Mouse (Mus musculus) G1E (cell line): ENCODE results near the gene Tmem198. TPM values are rescaled to one million over a fixed set of nuclear protein-coding genes. Genes with fewer than 3 reads are reported as not detected.

ENCODE experiments used
- ATAC-seq: 2 replicates; pipeline ENCODE4 v1.8.0; 2016; ENCODE audit warnings: mild to moderate bottlenecking; ENCODE audit not compliant: insufficient number of reproducible peaks, poor library complexity, low FRiP score, severe bottlenecking; ENCODE audit errors: extremely low read depth
- DNase-seq: peaks from one replicate; pipeline ENCODE4 v3.0.0; 2012; ENCODE audit warnings: low spot score
- H3K27me3 ChIP-seq: 2 replicates; pipeline ENCODE4 v1.6.1; 2012; ENCODE audit warnings: mild to moderate bottlenecking, low read length, inconsistent platforms; ENCODE audit not compliant: insufficient read depth
- H3K36me3 ChIP-seq: replicated peaks from 2 replicates; pipeline ENCODE3; 2012; ENCODE audit warnings: mild to moderate bottlenecking, inconsistent platforms
- H3K4me1 ChIP-seq: 2 replicates; pipeline ENCODE4 v1.6.1; 2012; ENCODE audit warnings: low read depth, low read length, inconsistent platforms, mixed read lengths; ENCODE audit not compliant: insufficient read depth
- H3K4me3 ChIP-seq: 2 replicates; pipeline ENCODE4 v1.5.1; 2012; ENCODE audit warnings: low read depth, mild to moderate bottlenecking, inconsistent platforms, low read length, moderate library complexity, mixed read lengths
- H3K9me3 ChIP-seq: replicated peaks from 2 replicates; pipeline ENCODE4 v1.6.1; 2012; ENCODE audit warnings: inconsistent platforms
- CTCF ChIP-seq: IDR thresholded peaks from 2 replicates; pipeline ENCODE4 v1.5.1; 2012; ENCODE audit warnings: low read depth, low read length, inconsistent platforms, mixed read lengths
- GATA1 ChIP-seq: IDR thresholded peaks from 2 replicates; pipeline ENCODE4 v1.6.1; 2012; ENCODE audit warnings: borderline replicate concordance, low read length, inconsistent platforms, mixed read lengths
- GATA2 ChIP-seq: IDR thresholded peaks from 2 replicates; pipeline ENCODE4 v1.6.1; 2012; ENCODE audit warnings: low read depth, low read length, inconsistent platforms, borderline replicate concordance
- POLR2AphosphoS5 ChIP-seq: IDR thresholded peaks from 2 replicates; pipeline ENCODE4 v1.6.1; 2012; ENCODE audit warnings: low read depth, low read length, inconsistent platforms; ENCODE audit not compliant: insufficient replicate concordance
- TAL1 ChIP-seq: conservative IDR thresholded peaks from 2 replicates; pipeline ENCODE4 v1.6.1; 2012; ENCODE audit warnings: low read depth, low read length, inconsistent platforms, mixed read lengths
- polyA plus RNA-seq: library from polyadenylated mRNA; stranded (reverse); fragments of >175 nt; gene quantifications from 2 replicates; pipeline ENCODE4 v1.2.3, GENCODE M21; 2012
- total RNA-seq, 2 experiments: library from RNA; stranded (forward) in 1 of 2; stranded (reverse) in 1 of 2; fragments of 200-1000 nt in 1 of 2; fragments of >200 nt in 1 of 2; fragmentation: Nextera tagmentation in 1 of 2; gene quantifications; 2 replicates each; pipeline ENCODE4 v1.2.3; 2014 to 2017

Gene Tmem198
- total and polyA plus RNA-seq, 3 experiments, result 0.30 to 4.0 (median 0.76) TPM

- TF ChIP-seq POLR2AphosphoS5 (0 out of 2 replicates have a peak, but pooled peaks have one; percentile 12), GATA1 (no peak)
- Histone ChIP-seq H3K9me3 (no peaks in the 10 kb centered on the region), H3K27me3 (no peaks in the 10 kb centered on the region), H3K4me1 (no peaks in the 10 kb centered on the region), H3K36me3 (peaks cover 96% of the 10 kb centered on the region), H3K4me3 (no peak overlapping the region)
- DNase-seq (no peak), ATAC-seq (no peak)
These were observed 53.2 kb downstream of the Tmem198 start for GRCm38 (mm10) chr1:75532280-75533172.

GRCm38 (mm10) chr1:75533325-75534252 lies 54.3 kb downstream of the Tmem198 start:
- Histone ChIP-seq H3K36me3 (peaks cover 88% of the 10 kb centered on the region), H3K9me3 (no peaks in the 10 kb centered on the region), H3K4me3 (no peak overlapping the region), H3K4me1 (no peaks in the 10 kb centered on the region), H3K27me3 (no peaks in the 10 kb centered on the region)
- TF ChIP-seq TAL1 (no peak), GATA1 (no peak), CTCF (no peak), GATA2 (no peak), POLR2AphosphoS5 (no peak)
- ATAC-seq (no peak), DNase-seq (no peak)

Other genes starting within 250 kb of the Tmem198 start
- gene A630095N17Rik, start 247.4 kb upstream of the Tmem198 start, total RNA-seq (2014; fragmentation: Nextera tagmentation), result not detected in 2 replicates
- not detected in 2 replicates for gene A630095N17Rik, start 247.4 kb upstream of the Tmem198 start, total RNA-seq (2017)
- not detected in 2 replicates for gene A630095N17Rik, start 247.4 kb upstream of the Tmem198 start, polyA plus RNA-seq
- gene Dnajb2, start 243.1 kb upstream of the Tmem198 start, total RNA-seq (2014; fragmentation: Nextera tagmentation), result 15.4 and 63.3 TPM in 2 replicates
- 13.9 and 15.6 TPM in 2 replicates for gene Dnajb2, start 243.1 kb upstream of the Tmem198 start, total RNA-seq (2017)
- gene Dnajb2, start 243.1 kb upstream of the Tmem198 start, polyA plus RNA-seq, result 9.1 and 11.1 TPM in 2 replicates
- gene Ptprn, start 215.0 kb upstream of the Tmem198 start, total RNA-seq (2014; fragmentation: Nextera tagmentation), result not detected in 2 replicates
- 0.11 TPM in 1 of 2 replicates, not detected in the other for gene Ptprn, start 215.0 kb upstream of the Tmem198 start, total RNA-seq (2017)
- gene Ptprn, start 215.0 kb upstream of the Tmem198 start, polyA plus RNA-seq, result 0.03 and 0.08 TPM in 2 replicates
- gene Resp18, start 201.1 kb upstream of the Tmem198 start, total RNA-seq (2014; fragmentation: Nextera tagmentation), result not detected in 2 replicates
- not detected in 2 replicates for gene Resp18, start 201.1 kb upstream of the Tmem198 start, total RNA-seq (2017)
- not detected in 2 replicates for gene Resp18, start 201.1 kb upstream of the Tmem198 start, polyA plus RNA-seq
- gene Dnpep, start 161.5 kb upstream of the Tmem198 start, total RNA-seq (2014; fragmentation: Nextera tagmentation), result 56.3 and 73.7 TPM in 2 replicates
- gene Dnpep, start 161.5 kb upstream of the Tmem198 start, total RNA-seq (2017), result 38.7 and 47.2 TPM in 2 replicates
- gene Dnpep, start 161.5 kb upstream of the Tmem198 start, polyA plus RNA-seq, result 69.4 and 79.0 TPM in 2 replicates
- gene Des, start 119.2 kb upstream of the Tmem198 start, total RNA-seq (2014; fragmentation: Nextera tagmentation), result 12.9 and 19.0 TPM in 2 replicates
- 3.4 and 5.6 TPM in 2 replicates for gene Des, start 119.2 kb upstream of the Tmem198 start, total RNA-seq (2017)
- gene Des, start 119.2 kb upstream of the Tmem198 start, polyA plus RNA-seq, result 12.7 and 13.8 TPM in 2 replicates
- 1.9 and 7.7 TPM in 2 replicates for gene Speg, start 104.2 kb upstream of the Tmem198 start, total RNA-seq (2014; fragmentation: Nextera tagmentation)
- 1.9 and 2.3 TPM in 2 replicates for gene Speg, start 104.2 kb upstream of the Tmem198 start, total RNA-seq (2017)
- 10.3 and 12.6 TPM in 2 replicates for gene Speg, start 104.2 kb upstream of the Tmem198 start, polyA plus RNA-seq
- gene Gmppa, start 43.6 kb upstream of the Tmem198 start, total RNA-seq (2014; fragmentation: Nextera tagmentation), result 179 and 182 TPM in 2 replicates
- gene Gmppa, start 43.6 kb upstream of the Tmem198 start, total RNA-seq (2017), result 178 and 183 TPM in 2 replicates
- 328 and 349 TPM in 2 replicates for gene Gmppa, start 43.6 kb upstream of the Tmem198 start, polyA plus RNA-seq
- 1.1 and 2.9 TPM in 2 replicates for gene Asic4, start 29.1 kb upstream of the Tmem198 start, total RNA-seq (2014; fragmentation: Nextera tagmentation)
- gene Asic4, start 29.1 kb upstream of the Tmem198 start, total RNA-seq (2017), result 1.7 and 2.6 TPM in 2 replicates
- 8.7 and 8.8 TPM in 2 replicates for gene Asic4, start 29.1 kb upstream of the Tmem198 start, polyA plus RNA-seq
- gene Chpf, start 225 bp upstream of the Tmem198 start, total RNA-seq (2014; fragmentation: Nextera tagmentation), result 19.9 and 23.6 TPM in 2 replicates
- gene Chpf, start 225 bp upstream of the Tmem198 start, total RNA-seq (2017), result 12.0 and 16.6 TPM in 2 replicates
- 119 and 121 TPM in 2 replicates for gene Chpf, start 225 bp upstream of the Tmem198 start, polyA plus RNA-seq
- gene Obsl1, start 26.9 kb downstream of the Tmem198 start, total RNA-seq (2014; fragmentation: Nextera tagmentation), result not detected in 2 replicates
- gene Obsl1, start 26.9 kb downstream of the Tmem198 start, total RNA-seq (2017), result 0.05 and 0.17 TPM in 2 replicates
- not detected in 2 replicates for gene Obsl1, start 26.9 kb downstream of the Tmem198 start, polyA plus RNA-seq
- gene Inha, start 27.5 kb downstream of the Tmem198 start, total RNA-seq (2014; fragmentation: Nextera tagmentation), result not detected in 2 replicates
- gene Inha, start 27.5 kb downstream of the Tmem198 start, total RNA-seq (2017), result not detected in 2 replicates
- gene Inha, start 27.5 kb downstream of the Tmem198 start, polyA plus RNA-seq, result not detected in 2 replicates
- gene Stk11ip, start 42.0 kb downstream of the Tmem198 start, total RNA-seq (2014; fragmentation: Nextera tagmentation), result 25.2 and 35.2 TPM in 2 replicates
- gene Stk11ip, start 42.0 kb downstream of the Tmem198 start, total RNA-seq (2017), result 30.0 and 35.3 TPM in 2 replicates
- gene Stk11ip, start 42.0 kb downstream of the Tmem198 start, polyA plus RNA-seq, result 201 and 251 TPM in 2 replicates
- not detected in 2 replicates for gene Slc4a3, start 66.7 kb downstream of the Tmem198 start, total RNA-seq (2014; fragmentation: Nextera tagmentation)
- gene Slc4a3, start 66.7 kb downstream of the Tmem198 start, total RNA-seq (2017), result 0.05 and 0.23 TPM in 2 replicates
- not detected in 2 replicates for gene Slc4a3, start 66.7 kb downstream of the Tmem198 start, polyA plus RNA-seq